Mouse (Mus musculus) lung, adult 2 months (tissue): ENCODE measurements around the gene Bcl11a.

Experiments
- CTCF ChIP-seq: fragments of 200-500 bp; IDR thresholded peaks from 2 replicates; pipeline ENCODE4 v1.5.1; 2011; ENCODE audit warnings: mild to moderate bottlenecking, low read length, control low read depth; ENCODE audit not compliant: insufficient read depth
- POLR2A ChIP-seq: fragments of 200-500 bp; IDR thresholded peaks from 2 replicates; pipeline ENCODE4 v1.6.1; 2011; ENCODE audit warnings: low read depth, mild to moderate bottlenecking, control low read depth, low read length, borderline replicate concordance; ENCODE audit errors: extremely low read depth

- TF ChIP-seq POLR2A (no peak), CTCF (no peak)
Measured at GRCm38 (mm10) chr11:24092618-24093017, 14.8 kb downstream of the Bcl11a start.
